Mouse (Mus musculus) intestine, postnatal 0 days (tissue): ENCODE data around the gene Rexo1. TPM values are rescaled to one million over a fixed set of nuclear protein-coding genes. Genes with fewer than 3 reads are reported as not detected.
A peak's percentile ranks its signal among the peaks of the same experiment; 100 is the strongest.

Experiments used
- ATAC-seq: fragments of 200-750 bp; cut with Nextera tagmentation; 2 replicates; pipeline ENCODE4 v1.8.0; 2017; ENCODE audit warnings: mild to moderate bottlenecking, moderate TSS enrichment, moderate library complexity
- H3K27ac ChIP-seq: fragments of 300-500 bp; sonication (generic); 2 replicates; pipeline ENCODE4 v1.5.1; 2014; ENCODE audit warnings: mild to moderate bottlenecking, low read depth, low read length, moderate library complexity
- H3K27me3 ChIP-seq: fragments of 300-500 bp; sonication (generic); replicated peaks from 2 replicates; pipeline ENCODE4 v1.6.1; 2014; ENCODE audit warnings: low read length, mixed read lengths; ENCODE audit not compliant: control insufficient read depth, insufficient read depth
- H3K36me3 ChIP-seq: fragments of 300-500 bp; sonication (generic); 2 replicates; pipeline ENCODE4 v1.6.1; 2014; ENCODE audit warnings: mild to moderate bottlenecking, moderate library complexity; ENCODE audit not compliant: control insufficient read depth, insufficient read depth
- H3K4me1 ChIP-seq: fragments of 300-500 bp; sonication (generic); replicated peaks from 2 replicates; pipeline ENCODE4 v1.6.1; 2014; ENCODE audit warnings: antibody characterized with exemption, low read length, mixed read lengths; ENCODE audit not compliant: control insufficient read depth, insufficient read depth
- H3K4me2 ChIP-seq: fragments of 300-500 bp; sonication (generic); replicated peaks from 2 replicates; pipeline ENCODE4 v1.6.1; 2014; ENCODE audit warnings: low read depth, mild to moderate bottlenecking, moderate library complexity
- H3K4me3 ChIP-seq: fragments of 300-500 bp; sonication (generic); 2 replicates; pipeline ENCODE4 v1.5.1; 2014; ENCODE audit warnings: low read depth, low read length
- H3K9ac ChIP-seq: fragments of 300-500 bp; sonication (generic); 2 replicates; pipeline ENCODE4 v1.6.1; 2014; ENCODE audit warnings: mild to moderate bottlenecking, low read depth, low read length
- H3K9me3 ChIP-seq: fragments of 300-500 bp; sonication (generic); 2 replicates; pipeline ENCODE4 v1.6.1; 2016; ENCODE audit warnings: mixed run types; ENCODE audit not compliant: control insufficient read depth
- CTCF ChIP-seq: sonication (generic); IDR thresholded peaks from 2 replicates; pipeline ENCODE4 v1.5.1; 2016; ENCODE audit warnings: low read depth, mild to moderate bottlenecking, control low read depth, antibody characterized with exemption, moderate library complexity
- WGBS: fragments of 180-500 bp; shearing (Covaris S2); extraction: QIAGEN DNeasy Blood & Tissue Kit; methylation state at CpG from one replicate; pipeline ENCODE4 v1.1.7; 2014; 5-methylcytosine and 5-hydroxymethylcytosine counted together
- polyA plus RNA-seq: library from polyadenylated mRNA; unstranded; fragments of >200 nt; fragmentation: Nextera tagmentation; extraction: Ambion mirVana; gene quantifications from 2 replicates; pipeline ENCODE4 v1.2.1, GENCODE M21; 2015

Gene Rexo1
- polyA plus RNA-seq, 1 experiment from 2014 or later = 9.1 TPM

DNA sequence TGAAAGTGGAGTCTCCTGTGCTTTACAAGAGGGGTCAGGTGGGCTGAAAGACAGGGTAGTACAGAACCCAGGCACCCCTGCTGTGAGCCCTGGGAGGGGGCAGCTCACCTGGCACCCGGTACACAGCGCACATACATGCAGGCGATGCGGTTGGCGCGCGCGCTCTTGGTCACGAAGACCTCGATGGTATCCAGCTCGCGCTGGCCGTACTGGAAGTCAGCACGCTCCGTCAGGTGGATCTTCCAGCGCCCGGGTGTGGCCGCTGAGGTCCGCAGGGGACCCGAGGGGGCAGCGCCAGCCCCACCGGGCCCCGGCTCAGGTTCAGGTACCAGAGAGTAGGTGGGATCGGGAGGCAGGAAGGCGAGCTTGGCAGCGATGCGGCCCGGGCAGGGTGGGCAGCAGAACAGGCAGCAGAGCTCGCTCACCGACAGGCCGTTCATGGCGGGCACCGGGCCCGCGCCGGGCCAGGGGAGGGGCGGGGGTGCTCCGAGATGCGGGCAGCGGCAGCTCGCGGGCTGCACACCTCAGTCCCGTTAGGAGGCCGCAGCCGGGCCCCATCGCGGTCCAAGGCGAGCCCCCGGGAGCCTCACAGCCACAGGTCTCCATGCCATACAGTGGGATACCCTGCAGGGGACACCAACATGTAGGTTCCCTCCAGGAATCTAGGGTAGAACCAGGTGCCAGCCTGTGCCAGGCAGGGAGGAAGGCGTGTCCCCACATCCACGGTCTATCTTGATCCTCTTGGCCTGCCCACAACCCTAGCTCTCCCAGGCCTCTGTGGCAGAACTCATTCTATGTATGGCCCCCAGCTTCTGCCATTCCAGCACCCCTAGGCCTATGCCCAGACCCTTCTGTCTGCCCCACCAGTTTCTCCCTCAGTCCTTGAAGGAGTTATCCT is 25.3 kb upstream of the Rexo1 start:
- Histone ChIP-seq H3K4me2 (peak overlapping the region; percentile 32), H3K9me3 (no peaks in the 10 kb centered on the region), H3K27me3 (no peaks in the 10 kb centered on the region), H3K36me3 (peaks cover 41% of the 10 kb centered on the region; the same call in 1 of the 2 replicates), H3K4me3 (no peak overlapping the region), H3K4me1 (peaks cover 9% of the 10 kb centered on the region; the same call in 1 of the 2 replicates), H3K27ac (peak overlapping the region; percentile 60), H3K9ac (peak overlapping the region; percentile 34; the same call in 1 of the 2 replicates)
- 88% methylated on average over 40 of the region's 51 CpGs for WGBS
- ATAC-seq = no peak
- no peak for TF ChIP-seq CTCF

GRCm38 (mm10) chr10:80585581-80585980 is 24.2 kb upstream of the Rexo1 start:
- no peaks in the 10 kb centered on the region for H3K9me3 ChIP-seq
- no peaks in the 10 kb centered on the region for H3K27me3 ChIP-seq
- peaks cover 9% of the 10 kb centered on the region; the same call in 1 of the 2 replicates for H3K4me1 ChIP-seq
- H3K4me2 ChIP-seq = peak overlapping the region; percentile 32
- H3K27ac ChIP-seq = no peak overlapping the region; the same call in 1 of the 2 replicates
- no peak for TF ChIP-seq CTCF
- no peak for ATAC-seq
- no peak overlapping the region for H3K9ac ChIP-seq
- H3K36me3 ChIP-seq = peaks cover 41% of the 10 kb centered on the region; the same call in 1 of the 2 replicates
- WGBS = 91% methylated on average over 8 of the region's 8 CpGs
- no peak overlapping the region for H3K4me3 ChIP-seq

- peak overlapping the region; percentile 28 for H3K27ac ChIP-seq
- 66% methylated on average over 12 of the region's 12 CpGs for WGBS
- H3K36me3 ChIP-seq = peaks cover 41% of the 10 kb centered on the region; the same call in 1 of the 2 replicates
- TF ChIP-seq CTCF = no peak
- H3K4me3 ChIP-seq = no peak overlapping the region
- H3K27me3 ChIP-seq = no peaks in the 10 kb centered on the region
- H3K9ac ChIP-seq = no peak overlapping the region
- ATAC-seq = no peak
- peaks cover 9% of the 10 kb centered on the region; the same call in 1 of the 2 replicates for H3K4me1 ChIP-seq
- H3K9me3 ChIP-seq = no peaks in the 10 kb centered on the region
- peak overlapping the region; percentile 32; the same call in 1 of the 2 replicates for H3K4me2 ChIP-seq
Measured at GRCm38 (mm10) chr10:80584642-80585552, 23.5 kb upstream of the Rexo1 start.

DNA sequence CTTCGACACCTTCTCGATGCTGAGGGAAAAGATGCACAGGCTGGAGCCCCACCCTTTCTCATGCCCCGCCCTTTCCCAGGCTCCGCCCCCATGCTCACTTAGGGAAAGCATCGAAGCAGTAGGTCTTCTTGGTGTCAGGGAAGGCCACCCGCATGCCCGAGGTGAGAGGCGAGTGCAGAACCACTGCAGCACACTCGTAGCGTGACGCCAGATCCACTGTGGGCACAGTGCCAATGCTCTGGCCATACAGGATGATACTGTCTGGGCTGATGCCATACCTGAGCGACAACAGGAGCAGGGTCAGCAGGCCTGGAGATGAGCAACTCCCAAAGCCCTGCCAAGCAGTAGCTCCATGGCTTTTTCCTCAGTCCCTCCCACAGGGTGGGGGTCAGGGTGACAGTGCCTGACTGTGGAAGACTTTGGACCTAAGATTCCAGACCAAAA is 22.7 kb upstream of the Rexo1 start:
- Histone ChIP-seq H3K4me2 (no peak overlapping the region), H3K9me3 (no peaks in the 10 kb centered on the region), H3K36me3 (peaks cover 41% of the 10 kb centered on the region; the same call in 1 of the 2 replicates), H3K27me3 (no peaks in the 10 kb centered on the region), H3K4me1 (peaks cover 9% of the 10 kb centered on the region; the same call in 1 of the 2 replicates), H3K4me3 (no peak overlapping the region), H3K27ac (no peak overlapping the region), H3K9ac (no peak overlapping the region)
- WGBS = 51% methylated on average over 12 of the region's 12 CpGs
- TF ChIP-seq CTCF = no peak
- no peak for ATAC-seq

DNA sequence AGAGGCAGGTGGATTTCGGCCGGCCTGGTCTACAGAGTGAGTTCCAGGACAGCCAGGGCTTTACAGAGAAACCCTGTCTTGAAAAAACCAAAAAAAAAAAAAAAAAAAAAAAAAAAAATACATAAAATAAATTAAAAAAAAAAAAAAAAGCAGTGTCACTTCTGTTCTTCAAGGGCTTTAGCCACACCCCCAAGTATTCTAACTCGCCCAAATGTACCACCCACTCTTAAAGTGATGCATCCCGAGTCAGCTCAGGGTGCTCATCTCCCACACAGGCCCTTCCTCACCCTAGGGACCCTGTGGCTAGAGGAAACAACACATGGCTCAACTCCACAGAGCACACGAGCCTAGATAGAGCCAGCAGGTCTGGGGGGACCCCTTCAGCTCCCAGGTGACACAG is 21.7 kb upstream of the Rexo1 start:
- no peak for TF ChIP-seq CTCF
- H3K9me3 ChIP-seq = no peaks in the 10 kb centered on the region
- WGBS = 82% methylated on average over 5 of the region's 5 CpGs

GRCm38 (mm10) chr10:80578911-80579310 is 17.6 kb upstream of the Rexo1 start:
- peak overlapping the region; percentile 96 for H3K4me2 ChIP-seq
- 8% methylated on average over 8 of the region's 8 CpGs for WGBS
- H3K36me3 ChIP-seq = peaks cover 13% of the 10 kb centered on the region; the same call in 1 of the 2 replicates
- H3K9me3 ChIP-seq = no peaks in the 10 kb centered on the region
- H3K4me3 ChIP-seq = peak overlapping the region; percentile 75; the same call in 1 of the 2 replicates
- H3K9ac ChIP-seq = no peak overlapping the region
- TF ChIP-seq CTCF = peak; percentile 87
- H3K4me1 ChIP-seq = peaks cover 3% of the 10 kb centered on the region; the same call in 1 of the 2 replicates
- peak overlapping the region; percentile 86; the same call in 1 of the 2 replicates for H3K27ac ChIP-seq
- no peaks in the 10 kb centered on the region for H3K27me3 ChIP-seq
- peak; percentile 32 for ATAC-seq

More for the DNA sequence above, 21.7 kb upstream of the Rexo1 start:
- no peak overlapping the region for H3K4me2 ChIP-seq
- H3K9ac ChIP-seq = no peak overlapping the region
- H3K4me3 ChIP-seq = no peak overlapping the region
- peaks cover 4% of the 10 kb centered on the region; the same call in 1 of the 2 replicates for H3K4me1 ChIP-seq
- no peak for ATAC-seq
- H3K36me3 ChIP-seq = peaks cover 41% of the 10 kb centered on the region; the same call in 1 of the 2 replicates
- no peak overlapping the region for H3K27ac ChIP-seq
- H3K27me3 ChIP-seq = no peaks in the 10 kb centered on the region
